Mouse (Mus musculus) naive thymus-derived CD4-positive, alpha-beta T cell, adult 2 months (primary cell): ENCODE data around the gene Olfr1424.
A peak's percentile ranks its signal among the peaks of the same experiment; 100 is the strongest.
"Not testable (repeated sequence)": the region's sequence is repeated elsewhere in the genome, so short reads cannot be mapped to it uniquely, and the experiment has no call there.

ENCODE experiments used
- DNase-seq: peaks from one replicate; pipeline ENCODE4 v3.0.0-alpha.2; 2011; ENCODE audit warnings: low read depth

Gene Olfr1424

DNA sequence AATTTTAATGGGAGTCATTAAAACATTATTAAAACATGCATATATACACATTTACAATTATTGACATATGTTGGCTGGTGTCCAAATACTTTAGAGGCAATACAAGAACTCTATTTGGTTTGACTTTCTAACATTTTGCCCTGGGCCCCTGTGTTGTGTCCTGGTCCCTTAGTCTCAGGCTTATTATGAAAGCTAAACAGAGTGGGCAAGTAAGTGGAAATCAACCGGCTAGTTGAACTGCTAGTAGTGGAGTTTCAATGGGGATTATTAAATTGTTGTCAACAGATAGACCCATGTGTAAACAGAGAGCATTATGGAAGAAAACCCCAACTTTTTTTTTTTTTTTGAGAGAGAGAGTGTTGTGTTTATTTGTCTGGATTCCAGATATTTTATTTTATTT lies at the start of gene Olfr1424:
Olfr1424 (minus strand) TSS at position 101 of the 400 bp plus-strand sequence.
- not testable (repeated sequence) for DNase-seq

DNA sequence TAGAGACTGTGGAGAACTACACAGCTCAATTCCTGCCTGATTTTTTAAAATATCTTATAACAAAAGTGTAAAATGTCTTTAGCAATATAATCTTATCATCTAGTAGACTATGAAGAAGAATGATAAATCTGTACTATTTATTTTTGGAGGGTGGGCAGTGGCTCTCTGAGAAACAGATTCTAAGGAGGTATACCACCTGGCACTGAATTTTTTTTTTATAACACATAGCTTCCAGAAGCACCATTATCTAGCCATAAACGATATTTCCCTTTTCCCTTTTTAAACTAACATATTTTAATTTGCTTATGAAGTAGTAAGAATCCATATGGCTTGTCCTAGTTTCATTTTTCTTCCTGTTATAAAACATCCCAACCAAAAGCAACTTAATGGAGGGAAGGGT lies 42.1 kb upstream of the Olfr1424 start:
- DNase-seq, result no peak

GRCm38 (mm10) chr19:12103234-12103633 lies 40.8 kb upstream of the Olfr1424 start, which contains the start of gene Olfr1427:
Gene Olfr1427, minus strand, starts transcription at chr19:12103334.
- no peak for DNase-seq

- no peak for DNase-seq
Measured at GRCm38 (mm10) chr19:12091913-12092312, 29.4 kb upstream of the Olfr1424 start, which contains the start of gene Olfr1426. Gene Olfr1426, minus strand, starts transcription at chr19:12092013.

- DNase-seq, result not testable (repeated sequence)
Measured at GRCm38 (mm10) chr19:12077631-12078030, 15.1 kb upstream of the Olfr1424 start, which contains the start of gene Olfr1425. Gene Olfr1425, minus strand, starts transcription at chr19:12077731.

GRCm38 (mm10) chr19:12069546-12069945 lies 7.1 kb upstream of the Olfr1424 start:
- DNase-seq, result not testable (repeated sequence)

- not testable (repeated sequence) for DNase-seq
Measured at GRCm38 (mm10) chr19:12067806-12068205, 5.3 kb upstream of the Olfr1424 start.

GRCm38 (mm10) chr19:12043163-12043562 lies 19.3 kb downstream of the Olfr1424 start:
- DNase-seq, result no peak

DNA sequence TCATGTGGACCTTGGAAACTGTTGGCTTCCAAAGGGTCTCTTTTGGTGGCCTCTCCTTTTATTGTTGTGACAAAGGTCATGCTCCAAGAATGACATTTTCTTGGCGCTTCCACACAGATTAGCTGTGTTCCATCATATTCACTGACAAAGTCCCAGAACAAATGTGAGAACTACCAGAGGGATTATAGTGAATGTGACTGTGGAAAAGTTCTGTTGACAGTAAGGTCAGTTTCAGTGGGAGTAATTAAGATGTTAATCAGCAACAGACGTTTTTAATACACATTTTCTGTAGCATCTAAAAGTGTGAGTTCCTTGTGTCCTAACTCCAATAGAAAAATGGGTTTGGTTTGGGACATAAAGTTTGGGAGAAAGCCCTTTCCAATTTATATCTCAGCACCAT lies 21.3 kb downstream of the Olfr1424 start, which contains the start of gene Olfr1423:
Olfr1423 (minus strand) TSS at position 101 of the 400 bp plus-strand sequence.
- no peak for DNase-seq

DNA sequence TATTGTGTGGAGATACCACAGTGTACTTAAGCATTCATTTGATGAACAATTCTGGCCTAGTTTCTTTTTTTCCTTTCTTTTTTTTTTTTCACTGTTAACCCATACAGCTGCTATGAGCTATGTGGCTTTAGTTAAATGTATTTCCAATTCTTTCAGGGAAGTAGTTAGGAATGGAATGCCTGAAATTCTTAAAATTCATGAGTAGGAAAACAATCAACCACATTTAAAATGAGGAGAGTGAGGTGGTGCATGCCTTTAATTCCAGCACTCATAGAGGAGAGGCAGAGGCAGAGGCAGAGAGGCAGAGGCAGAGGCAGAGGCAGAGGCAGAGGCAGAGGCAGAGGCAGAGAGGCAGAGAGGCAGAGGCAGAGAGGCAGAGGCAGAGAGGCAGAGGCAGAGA lies 24.8 kb downstream of the Olfr1424 start:
- no peak for DNase-seq

DNA sequence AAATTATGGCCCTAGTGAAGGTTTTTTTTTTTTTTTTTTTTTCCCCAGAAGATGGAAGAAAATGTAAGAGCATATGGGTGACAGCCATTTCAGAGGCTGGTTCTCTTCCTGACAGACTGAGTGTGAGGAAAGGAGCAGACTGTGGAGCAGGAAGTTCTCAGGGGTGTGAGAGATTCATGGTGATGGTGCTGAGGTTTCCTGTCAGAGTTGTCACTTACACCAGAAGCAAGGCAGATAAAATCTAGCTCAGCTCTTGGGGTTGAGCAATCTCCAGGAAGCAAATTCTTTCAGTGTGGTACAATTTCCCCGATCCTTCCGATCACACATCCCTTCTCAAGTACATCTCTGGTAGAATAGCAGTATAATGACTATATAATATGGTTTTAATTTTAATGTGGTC lies 35.9 kb downstream of the Olfr1424 start:
- DNase-seq, result peak; percentile 63

DNA sequence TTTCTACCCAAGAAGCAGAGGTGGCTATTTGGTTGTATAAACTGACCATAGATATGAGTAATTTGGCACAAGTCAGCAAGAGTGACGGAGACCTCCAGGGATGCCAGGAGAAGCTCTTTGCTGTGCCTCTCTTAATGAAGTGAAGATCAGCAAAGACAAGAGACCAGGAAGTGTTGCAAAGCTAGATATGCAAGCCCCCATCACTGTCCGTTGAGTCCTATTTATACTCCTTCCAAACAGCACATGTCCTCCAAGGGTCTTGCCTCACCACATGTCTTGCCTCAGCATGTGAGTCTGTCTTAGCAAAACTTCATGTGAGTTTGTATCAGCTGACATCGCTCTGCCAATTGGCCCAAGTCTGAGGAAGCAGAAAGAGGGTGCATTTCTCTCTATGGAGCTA lies 37.1 kb downstream of the Olfr1424 start:
- DNase-seq, result no peak

DNA sequence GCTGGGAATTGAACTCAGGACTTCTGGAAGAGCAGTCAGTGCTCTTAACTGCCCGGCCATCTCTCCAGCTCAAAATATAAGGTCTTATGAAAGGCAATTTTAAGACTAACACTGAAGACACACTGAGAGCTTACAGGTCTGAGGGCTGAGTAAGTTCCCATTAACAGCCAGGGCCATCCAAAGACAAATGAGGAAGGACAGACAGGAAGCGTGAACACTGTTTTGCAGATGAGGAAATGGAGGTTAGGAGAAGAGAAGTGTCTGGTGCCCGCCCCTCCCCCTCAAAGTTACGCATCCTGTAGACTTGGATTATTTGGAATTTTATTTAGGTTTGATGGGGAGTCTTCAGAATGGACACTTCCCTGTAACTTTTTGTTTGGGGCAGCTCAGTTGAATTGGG lies 38.3 kb downstream of the Olfr1424 start:
- DNase-seq, result no peak

DNA sequence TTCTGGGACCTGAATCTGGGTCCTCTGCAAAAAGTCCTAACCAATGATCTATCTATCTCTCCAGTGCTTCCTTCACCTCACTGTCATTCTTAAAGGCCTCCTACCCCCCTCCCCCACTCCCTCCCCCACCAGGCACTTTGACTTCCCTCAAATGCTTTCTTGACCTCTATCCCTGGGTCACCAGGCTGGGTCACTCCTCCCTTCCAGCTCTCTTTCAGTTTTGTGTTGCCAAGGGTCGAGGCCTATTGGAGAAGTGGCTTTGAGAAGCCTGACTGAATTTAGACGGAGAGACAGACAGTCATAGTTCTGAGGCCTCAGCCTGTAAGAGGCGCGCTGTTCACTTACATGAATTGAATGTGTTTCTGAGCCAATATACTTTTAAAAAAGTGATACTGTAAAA lies 46.3 kb downstream of the Olfr1424 start:
- no peak for DNase-seq

GRCm38 (mm10) chr19:12015708-12016107 lies 46.8 kb downstream of the Olfr1424 start:
- peak; percentile 29 for DNase-seq

GRCm38 (mm10) chr19:12013228-12013627 lies 49.3 kb downstream of the Olfr1424 start:
- DNase-seq, result peak; percentile 71

DNA sequence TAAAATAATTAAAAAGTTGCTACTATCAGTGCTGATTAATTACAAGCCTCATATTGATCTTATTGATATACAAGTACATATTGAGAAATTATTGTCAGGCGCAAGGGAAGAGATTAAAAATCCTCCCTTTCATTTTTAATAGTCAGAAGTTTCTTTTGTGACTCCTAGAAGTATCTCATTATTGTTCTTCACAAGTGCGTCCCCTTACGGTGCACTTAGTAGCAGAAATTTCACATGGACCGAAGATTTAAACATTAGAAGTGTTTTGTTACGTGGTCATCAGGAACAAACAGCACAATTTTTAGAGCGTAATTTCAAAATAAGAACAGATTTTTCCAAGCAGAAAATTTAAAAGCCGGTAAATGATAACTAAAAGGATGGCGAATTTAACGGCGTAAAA lies 49.9 kb downstream of the Olfr1424 start:
- DNase-seq, result no peak

DNA sequence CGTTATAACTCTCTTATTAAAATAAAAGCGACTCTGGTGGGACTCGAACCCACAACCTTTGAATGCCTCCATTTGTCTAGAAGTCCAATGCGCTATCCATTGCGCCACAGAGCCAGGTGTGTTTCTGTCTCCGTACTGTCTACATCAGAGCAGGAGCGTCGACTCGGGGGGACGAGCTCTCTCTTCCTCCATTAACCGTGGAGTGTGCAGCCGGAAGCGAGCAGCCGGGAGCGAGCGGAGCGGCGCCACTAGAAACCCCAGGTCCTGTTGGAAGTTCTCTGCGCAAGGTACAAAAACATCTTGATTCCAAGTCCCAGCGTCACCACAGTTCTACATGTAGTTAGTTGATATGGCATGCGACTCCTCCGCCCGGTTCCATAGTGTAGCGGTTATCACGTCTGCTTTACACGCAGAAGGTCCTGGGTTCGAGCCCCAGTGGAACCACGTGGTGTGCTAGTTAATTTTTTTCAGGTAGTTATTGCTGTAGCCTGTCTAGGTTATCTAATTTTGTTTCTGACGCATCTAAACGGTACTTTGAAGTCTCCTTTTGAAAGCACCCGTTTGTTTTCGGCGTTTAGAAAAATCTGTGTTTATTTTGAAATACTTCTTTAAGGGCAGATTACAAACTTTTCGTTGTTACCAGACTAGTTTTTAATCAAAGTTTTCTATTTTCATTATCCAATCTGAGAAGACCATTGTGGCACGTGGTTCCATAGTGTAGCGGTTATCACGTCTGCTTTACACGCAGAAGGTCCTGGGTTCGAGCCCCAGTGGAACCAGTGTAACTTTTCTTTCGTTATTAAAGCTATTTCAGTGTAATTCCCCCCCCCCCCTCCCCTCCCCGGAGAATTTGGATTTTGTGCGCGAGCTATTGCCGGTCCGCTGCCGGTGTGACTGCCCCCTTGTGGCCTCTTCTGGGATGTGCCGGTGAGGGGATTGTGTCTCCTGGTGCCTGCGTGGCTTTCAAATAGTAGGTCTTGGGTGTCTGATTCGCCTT lies 50.6 kb downstream of the Olfr1424 start:
- peak; percentile 96 for DNase-seq

- DNase-seq, result peak; percentile 90
Measured at GRCm38 (mm10) chr19:12010916-12011559, 51.4 kb downstream of the Olfr1424 start.

DNA sequence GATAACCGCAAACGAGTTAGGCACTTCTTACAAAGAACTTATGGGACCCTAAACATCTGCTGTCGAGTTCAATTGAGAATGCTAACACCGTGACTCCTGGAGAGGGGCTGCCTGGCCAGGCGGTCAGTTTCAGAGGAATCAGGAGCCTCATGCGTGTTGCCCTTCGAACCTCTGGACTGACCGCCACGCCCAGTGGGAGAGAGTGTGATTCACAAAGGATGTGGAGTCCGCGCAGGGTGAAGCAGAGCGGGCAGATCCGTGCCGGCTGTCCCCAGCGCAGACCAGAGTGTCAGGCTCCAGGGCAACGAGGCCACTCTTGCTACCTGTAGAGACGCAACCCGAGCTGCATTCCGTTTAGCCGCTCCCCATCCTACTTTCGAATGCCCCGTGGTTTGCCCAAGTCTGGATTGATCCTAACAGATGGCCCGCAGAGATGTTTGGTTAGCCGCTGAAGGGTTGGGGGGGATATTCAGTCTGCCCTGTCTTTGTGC lies 52.2 kb downstream of the Olfr1424 start:
- DNase-seq, result no peak

GRCm38 (mm10) chr19:12009501-12010280 lies 52.8 kb downstream of the Olfr1424 start:
- DNase-seq, result peak; percentile 82
